Mouse (Mus musculus) heart, adult 2 months (tissue): ENCODE measurements around the gene Hnrnpul2. TPM values are rescaled to one million over a fixed set of nuclear protein-coding genes. Genes with fewer than 3 reads are reported as not detected.
A peak's percentile ranks its signal among the peaks of the same experiment; 100 is the strongest.

Source experiments
- DNase-seq, 2 experiments: peaks; one replicate each; pipeline ENCODE4 v3.0.0; 2021
- H3K27ac ChIP-seq: fragments of 200-600 bp; 2 replicates; pipeline ENCODE4 v1.8.1; 2022
- H3K27me3 ChIP-seq: fragments of 200-500 bp; 2 replicates; pipeline ENCODE4 v1.6.1; 2012; ENCODE audit warnings: mild to moderate bottlenecking, low read length, inconsistent platforms, mixed read lengths; ENCODE audit not compliant: control insufficient read depth, insufficient read depth
- H3K36me3 ChIP-seq: fragments of 200-500 bp; 2 replicates; pipeline ENCODE4 v1.6.1; 2012; ENCODE audit warnings: low read length, inconsistent platforms; ENCODE audit not compliant: control insufficient read depth, insufficient read depth
- H3K4me1 ChIP-seq: fragments of 200-500 bp; 2 replicates; pipeline ENCODE4 v1.6.1; 2011; ENCODE audit warnings: low read length; ENCODE audit not compliant: control insufficient read depth, insufficient read depth
- H3K4me3 ChIP-seq: fragments of 200-600 bp; 2 replicates; pipeline ENCODE4 v1.8.1; 2022
- H3K79me2 ChIP-seq: fragments of 200-500 bp; replicated peaks from 2 replicates; pipeline ENCODE4 v1.6.1; 2012; ENCODE audit warnings: mild to moderate bottlenecking, inconsistent platforms, low read length, moderate library complexity, mixed read lengths; ENCODE audit not compliant: control insufficient read depth, insufficient read depth
- H3K9ac ChIP-seq: fragments of 200-500 bp; 2 replicates; pipeline ENCODE4 v1.6.1; 2012; ENCODE audit warnings: low read depth, mild to moderate bottlenecking, control low read depth, inconsistent platforms, low read length, mixed read lengths
- CTCF ChIP-seq: fragments of 200-600 bp; IDR thresholded peaks from 2 replicates; pipeline ENCODE4 v1.8.1; 2022; ENCODE audit warnings: antibody characterized with exemption, mild to moderate bottlenecking, moderate library complexity
- EP300 ChIP-seq: fragments of 200-500 bp; IDR thresholded peaks from 2 replicates; pipeline ENCODE4 v1.6.1; 2011; ENCODE audit warnings: low read depth, low read length, control low read depth; ENCODE audit not compliant: insufficient read depth
- POLR2A ChIP-seq: fragments of 200-500 bp; IDR thresholded peaks from 2 replicates; pipeline ENCODE4 v1.6.1; 2011; ENCODE audit warnings: mild to moderate bottlenecking, low read depth, low read length, control low read depth; ENCODE audit not compliant: insufficient read depth
- WGBS: fragments of 180-500 bp; shearing (Covaris S2); methylation state at CpG from one replicate; pipeline ENCODE4 v1.1.7; 2018; 5-methylcytosine and 5-hydroxymethylcytosine counted together
- intact Hi-C: fragments of 180-260 bp; cut with DNase I; formaldehyde crosslinking; loops from one replicate; pipeline ENCODE4 v1.15.1; 2025
- polyA plus RNA-seq: library from polyadenylated mRNA; depleted of rRNA; stranded (reverse); fragments of >200 nt; gene quantifications from 2 replicates; pipeline ENCODE4 v1.2.3, GENCODE M21; 2012
- total RNA-seq, 2 experiments: library from RNA; stranded (reverse); gene quantifications; 2 replicates each; pipeline ENCODE4 v1.2.3; 2021

Hnrnpul2 gene
- total and polyA plus RNA-seq, 3 experiments: 12.4 to 47.5 (median 44.7) TPM

DNA sequence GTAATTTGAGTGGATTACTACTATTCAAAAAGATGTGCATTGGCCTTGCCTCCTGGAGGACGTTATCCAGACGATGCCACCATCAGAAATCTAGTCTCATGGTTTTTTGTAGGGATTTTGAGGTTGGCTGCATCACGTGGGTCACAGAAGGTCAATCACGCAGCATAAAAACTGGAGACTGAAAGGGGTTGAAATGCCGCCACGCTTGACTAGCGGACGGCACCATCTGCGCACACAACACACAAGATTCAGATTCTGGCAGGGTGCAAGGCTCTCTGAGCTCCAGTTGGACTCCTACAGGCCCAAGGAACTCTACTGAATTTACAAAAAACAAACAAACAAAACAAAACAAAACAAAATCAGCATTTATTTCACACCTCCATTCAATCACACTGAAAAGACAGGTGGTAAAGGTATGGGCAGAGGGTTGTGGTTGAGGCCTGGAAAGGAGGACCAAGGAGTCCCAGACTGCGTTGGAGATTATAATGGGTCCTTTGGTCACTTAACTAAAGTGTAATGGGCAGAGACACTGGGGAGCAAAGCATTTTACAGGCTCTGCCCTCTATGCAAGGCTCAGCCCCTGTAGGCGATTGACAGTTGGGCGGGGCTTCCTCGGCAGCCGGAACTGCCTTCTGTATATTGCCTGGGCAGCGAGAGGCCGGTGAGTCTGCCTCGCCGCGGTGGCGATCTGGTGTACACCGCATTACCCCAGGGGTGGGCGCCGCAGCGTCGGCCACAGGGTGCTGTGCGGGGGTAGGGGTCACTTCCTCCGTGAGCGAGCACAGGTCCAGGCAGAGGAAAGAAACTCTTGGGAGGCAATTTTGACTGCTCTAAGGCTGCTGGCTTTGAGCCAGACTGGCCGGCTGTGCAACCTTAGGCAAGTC is 20.3 kb downstream of the Hnrnpul2 start:
- Histone ChIP-seq H3K27me3 (no peaks in the 10 kb centered on the region), H3K4me3 (peak overlapping the region; percentile 53), H3K27ac (peak overlapping the region; percentile 59), H3K4me1 (peaks cover 7% of the 10 kb centered on the region; the same call in 1 of the 2 replicates), H3K36me3 (no peaks in the 10 kb centered on the region), H3K9ac (peak overlapping the region; percentile 69), H3K79me2 (no peaks in the 10 kb centered on the region)
- TF ChIP-seq CTCF (no peak), POLR2A (peak; percentile 72), EP300 (0 out of 2 replicates have a peak, but pooled peaks have one; percentile 6)
- intact Hi-C loops: no loop called here
- peak; percentile 81 to 85 for DNase-seq
- WGBS: 30% methylated on average over 29 of the region's 29 CpGs

DNA sequence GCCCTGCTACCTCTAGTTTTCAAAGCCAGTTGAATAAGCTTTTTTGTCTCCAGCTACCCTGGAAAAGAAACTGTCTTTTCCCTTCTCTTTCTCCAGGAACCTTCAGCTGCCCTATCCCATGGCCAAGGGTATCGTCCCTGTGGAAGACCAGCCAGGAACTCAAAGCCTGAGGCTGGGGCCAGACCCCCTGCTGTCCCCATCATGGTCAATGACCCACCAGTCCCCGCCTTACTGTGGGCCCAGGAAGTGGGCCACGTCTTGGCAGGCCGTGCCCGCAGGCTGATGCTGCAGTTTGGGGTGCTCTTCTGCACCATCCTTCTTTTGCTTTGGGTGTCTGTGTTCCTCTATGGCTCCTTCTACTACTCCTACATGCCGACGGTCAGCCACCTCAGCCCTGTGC is 21.2 kb downstream of the Hnrnpul2 start:
- peak overlapping the region; percentile 59; the same call in 1 of the 2 replicates for H3K27ac ChIP-seq
- H3K9ac ChIP-seq: no peak overlapping the region
- peak overlapping the region; percentile 53 for H3K4me3 ChIP-seq

DNA sequence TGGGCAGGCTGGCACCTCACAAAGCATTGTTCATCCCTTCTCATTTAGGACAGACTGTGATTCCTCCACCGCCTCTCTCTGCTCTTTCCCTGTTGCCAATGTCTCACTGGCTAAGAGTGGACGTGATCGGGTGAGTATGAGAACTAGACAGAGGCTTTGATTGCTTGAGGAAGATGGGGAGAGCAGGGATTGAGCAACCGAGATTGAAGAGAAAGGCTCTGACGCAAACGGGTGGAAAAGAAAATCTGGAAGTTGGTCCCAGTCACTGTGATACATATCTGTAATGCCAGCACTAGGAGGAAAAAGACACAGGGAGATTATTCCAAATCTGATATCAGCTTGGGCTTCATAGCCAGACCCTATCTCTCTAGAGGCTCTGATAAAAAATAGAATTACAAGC is 23.2 kb downstream of the Hnrnpul2 start:
- TF ChIP-seq EP300 (no peak), CTCF (no peak), POLR2A (no peak)
- intact Hi-C loops: no loop called here
- H3K9ac ChIP-seq: no peak overlapping the region
- peaks cover 7% of the 10 kb centered on the region; the same call in 1 of the 2 replicates for H3K4me1 ChIP-seq
- H3K4me3 ChIP-seq: no peak overlapping the region
- H3K36me3 ChIP-seq: no peaks in the 10 kb centered on the region
- H3K27me3 ChIP-seq: no peaks in the 10 kb centered on the region
- H3K27ac ChIP-seq: no peak overlapping the region
- DNase-seq: no peak
- H3K79me2 ChIP-seq: no peaks in the 10 kb centered on the region
- 86% methylated on average over 6 of the region's 6 CpGs for WGBS

More for the DNA sequence above, 21.2 kb downstream of the Hnrnpul2 start:
- H3K79me2 ChIP-seq: no peaks in the 10 kb centered on the region
- no peaks in the 10 kb centered on the region for H3K36me3 ChIP-seq
- no peak for TF ChIP-seq EP300
- no peak for TF ChIP-seq CTCF
- TF ChIP-seq POLR2A: no peak
- intact Hi-C loops: no loop called here
- H3K4me1 ChIP-seq: peaks cover 7% of the 10 kb centered on the region; the same call in 1 of the 2 replicates
- DNase-seq: no peak
- no peaks in the 10 kb centered on the region for H3K27me3 ChIP-seq
- WGBS: 93% methylated on average over 7 of the region's 7 CpGs

DNA sequence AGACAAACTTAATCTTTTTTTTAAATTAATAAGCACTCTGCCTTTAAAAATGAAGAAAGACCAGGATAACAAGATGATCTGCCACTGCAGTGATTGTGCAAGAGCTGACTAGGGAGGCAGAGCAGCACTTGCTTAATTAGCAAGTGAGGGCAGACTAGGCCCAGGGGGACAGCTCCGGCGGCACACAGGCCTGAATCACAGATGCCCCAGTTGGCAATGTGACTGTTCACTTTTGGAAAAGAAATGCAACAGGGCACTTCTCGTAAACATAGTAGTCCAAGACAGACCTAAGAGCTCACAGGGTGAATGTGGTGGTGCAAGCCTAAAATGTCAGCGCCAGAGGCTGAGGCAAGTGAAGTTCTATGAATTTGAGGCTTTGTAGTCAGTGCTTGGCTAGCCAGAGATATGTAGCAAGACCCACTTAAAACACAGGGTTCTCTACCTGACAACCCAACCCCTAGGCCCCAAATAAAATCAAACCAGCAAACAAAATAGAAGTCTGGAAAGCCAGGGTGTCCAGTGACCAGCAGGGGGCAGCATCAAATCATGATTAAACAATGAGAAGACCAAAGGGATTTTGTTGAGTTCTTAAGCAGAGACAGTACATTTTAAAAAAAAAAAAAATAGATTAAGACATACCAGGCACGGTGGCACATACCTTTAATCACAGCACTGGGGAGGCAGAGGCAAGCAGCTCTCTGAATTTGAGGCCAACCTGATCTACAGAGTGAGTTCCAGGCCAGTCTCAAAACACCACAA is 24.7 kb downstream of the Hnrnpul2 start:
- no peaks in the 10 kb centered on the region for H3K79me2 ChIP-seq
- WGBS: 64% methylated on average over 5 of the region's 5 CpGs
- TF ChIP-seq CTCF (peak; percentile 85), POLR2A (no peak), EP300 (0 out of 2 replicates have a peak, but pooled peaks have one; percentile 18)
- H3K36me3 ChIP-seq: no peaks in the 10 kb centered on the region
- intact Hi-C loops: loop anchor here (2.0 kb wide), 1 partner anchor 266 kb away; no protein-coding TSS in a partner anchor
- H3K9ac ChIP-seq: no peak overlapping the region
- no peak overlapping the region for H3K27ac ChIP-seq
- peak; percentile 63 to 76 for DNase-seq
- peaks cover 3% of the 10 kb centered on the region; the same call in 1 of the 2 replicates for H3K4me1 ChIP-seq
- no peaks in the 10 kb centered on the region for H3K27me3 ChIP-seq
- no peak overlapping the region for H3K4me3 ChIP-seq

DNA sequence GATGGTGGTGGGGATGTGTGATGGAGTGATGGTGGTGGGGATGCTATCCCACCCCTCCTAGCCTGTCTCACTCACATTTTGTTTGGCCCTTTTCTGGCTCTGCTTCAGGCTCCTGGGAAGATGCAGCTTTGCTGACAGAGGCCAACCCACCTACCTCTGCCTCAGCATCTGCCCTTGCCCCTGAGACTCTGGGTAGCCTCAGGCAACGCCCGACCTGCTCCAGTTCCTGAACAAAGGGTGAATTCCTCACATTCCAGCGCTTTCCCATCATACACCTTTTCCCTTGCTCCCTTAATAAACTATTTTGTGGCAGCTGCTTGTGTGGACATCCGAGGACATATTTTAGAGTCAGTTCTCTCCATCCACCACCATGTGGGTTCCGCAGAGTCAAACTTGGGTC is 28.5 kb downstream of the Hnrnpul2 start:
- Histone ChIP-seq H3K27ac (no peak overlapping the region), H3K36me3 (no peaks in the 10 kb centered on the region), H3K79me2 (no peaks in the 10 kb centered on the region), H3K9ac (no peak overlapping the region), H3K4me3 (no peak overlapping the region), H3K4me1 (peaks cover 4% of the 10 kb centered on the region; the same call in 1 of the 2 replicates), H3K27me3 (no peaks in the 10 kb centered on the region)
- DNase-seq: no peak
- WGBS: 89% methylated on average over 5 of the region's 5 CpGs
- intact Hi-C loops: no loop called here
- TF ChIP-seq EP300: no peak
